Mouse (Mus musculus): ENCODE measurements around the gene 2210016L21Rik.

GRCm38 (mm10) chr5:114973131-114973530 lies 31.2 kb downstream of the 2210016L21Rik start:
- TF ChIP-seq CTCF (IDR thresholded peaks at IDR 0.05; ENCODE audit: low read depth, low read length): no peak
- TF ChIP-seq TAL1 (conservative IDR thresholded peaks at IDR 0.05; ENCODE audit: low read depth, low read length): no peak

Data from G1E (cell line).